Mouse (Mus musculus): ENCODE measurements around the gene St6galnac6. TPM values are rescaled to one million over a fixed set of nuclear protein-coding genes. Genes with fewer than 3 reads are reported as not detected.
A peak's percentile ranks its signal among the peaks of the same experiment; 100 is the strongest.

Gene St6galnac6
- total and polyA plus RNA-seq, 3 experiments = 12.5 to 26.5 TPM; not detected in 1

DNA sequence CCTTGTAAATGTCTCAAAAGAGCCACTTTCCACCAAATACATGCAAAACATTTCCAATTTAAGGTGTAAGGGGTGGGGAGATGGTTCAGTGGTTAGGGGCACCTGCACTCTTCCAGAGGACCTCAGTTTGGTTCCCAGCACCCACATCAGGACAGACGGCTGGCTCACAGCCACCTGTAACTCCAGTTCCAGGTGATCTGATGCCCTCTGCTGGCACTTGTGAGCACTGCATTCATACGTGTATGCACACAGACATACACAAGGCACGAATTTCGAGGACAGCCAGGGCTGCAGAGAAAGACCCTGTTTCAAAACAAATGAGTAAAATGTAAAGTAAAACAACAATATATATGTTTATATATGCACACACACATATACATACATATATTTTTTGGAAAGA is 18.1 kb downstream of the St6galnac6 start:
- H3K4me1 ChIP-seq (ENCODE audit: control insufficient read depth in 1 of 2, insufficient read depth in 2 of 2, low read length in 2 of 2) = peaks cover 2 to 17% of the 10 kb centered on the region in 2 experiments; a peak in 3 of 4 replicates
- H3K9me3 ChIP-seq (replicated peaks; ENCODE audit: insufficient read depth, low read length) = no peaks in the 10 kb centered on the region
- H3K27me3 ChIP-seq (ENCODE audit: control insufficient read depth in 1 of 2, insufficient read depth in 2 of 2, low read length in 2 of 2) = no peaks in the 10 kb centered on the region
- H3K9ac ChIP-seq (ENCODE audit: control insufficient read depth, low read depth, low read length, poor library complexity, severe bottlenecking) = no peak overlapping the region
- no peak overlapping the region for H3K27ac ChIP-seq (ENCODE audit: control insufficient read depth, low read depth, low read length)
- DNase-seq (ENCODE audit: low read depth, low spot score) = peak; percentile 56
- TF ChIP-seq RAD21 (IDR thresholded peaks at IDR 0.05; ENCODE audit: low read depth, low read length) = peak; percentile 41
- TF ChIP-seq BHLHE40 (IDR thresholded peaks at IDR 0.05; ENCODE audit: borderline replicate concordance, low read depth, low read length) = no peak
- no peak for TF ChIP-seq USF1 (IDR thresholded peaks at IDR 0.05; ENCODE audit: low read depth, low read length)
- peak; percentile 56 to 65 (median 62) for TF ChIP-seq CTCF (IDR thresholded peaks at IDR 0.05 in 2 of 3, conservative IDR thresholded peaks at IDR 0.05 in 1 of 3; ENCODE audit: control insufficient read depth in 1 of 3, insufficient read depth in 1 of 3, low read depth in 2 of 3, low read length in 3 of 3, poor library complexity in 1 of 3, severe bottlenecking in 1 of 3)
- TF ChIP-seq MXI1 (IDR thresholded peaks at IDR 0.05; ENCODE audit: low read depth, low read length) = no peak
- no peak for TF ChIP-seq ZNF384 (IDR thresholded peaks at IDR 0.05; ENCODE audit: low read depth, low read length)
- no peak for TF ChIP-seq EP300 (IDR thresholded peaks at IDR 0.05; ENCODE audit: low read depth in 1 of 2, low read length in 2 of 2)
- TF ChIP-seq NRF1 (IDR thresholded peaks at IDR 0.05; ENCODE audit: insufficient read depth, low read depth, low read length, poor library complexity, severe bottlenecking) = no peak
- TF ChIP-seq USF2 (IDR thresholded peaks at IDR 0.05; ENCODE audit: borderline replicate concordance in 1 of 2, insufficient read depth in 1 of 2, low read depth in 1 of 2, low read length in 2 of 2) = no peak
- TF ChIP-seq ZMIZ1 (IDR thresholded peaks at IDR 0.05; ENCODE audit: low read depth, low read length) = no peak
- no peak for TF ChIP-seq E2F4 (IDR thresholded peaks at IDR 0.05; ENCODE audit: borderline replicate concordance, low read depth, low read length)
- TF ChIP-seq CHD2 (IDR thresholded peaks at IDR 0.05; ENCODE audit: low read length) = no peak
- no peak for TF ChIP-seq MYC (IDR thresholded peaks at IDR 0.05; ENCODE audit: low read depth, low read length)
- no peak for TF ChIP-seq GATA1 (IDR thresholded peaks at IDR 0.05; ENCODE audit: low read depth, low read length)
- no peak for TF ChIP-seq KAT2A (conservative IDR thresholded peaks at IDR 0.05; ENCODE audit: low read depth, low read length)
- TF ChIP-seq SMC3 (IDR thresholded peaks at IDR 0.05; ENCODE audit: low read depth, low read length) = peak; percentile 45
- TF ChIP-seq GABPA (IDR thresholded peaks at IDR 0.05; ENCODE audit: low read depth, low read length) = no peak
- no peak for TF ChIP-seq SIN3A (IDR thresholded peaks at IDR 0.05; ENCODE audit: low read length)
- no peak for TF ChIP-seq MEF2A (IDR thresholded peaks at IDR 0.05; ENCODE audit: extremely low read depth, insufficient replicate concordance, low read depth, low read length, poor library complexity, severe bottlenecking)
- peaks cover 1 to 11% of the 10 kb centered on the region in 2 experiments; a peak in 2 of 4 replicates for H3K36me3 ChIP-seq (ENCODE audit: control insufficient read depth in 1 of 2, insufficient read depth in 2 of 2, low read length in 2 of 2)
- H3K79me2 ChIP-seq (ENCODE audit: control insufficient read depth, insufficient read depth, low read length, poor library complexity) = no peaks in the 10 kb centered on the region
- H3K4me3 ChIP-seq (ENCODE audit: control insufficient read depth in 1 of 2, insufficient read depth in 1 of 2, low read depth in 2 of 2, low read length in 2 of 2) = no peak overlapping the region

- no peak for DNase-seq (ENCODE audit: low read depth, low spot score)
- no peaks in the 10 kb centered on the region for H3K79me2 ChIP-seq (ENCODE audit: control insufficient read depth, insufficient read depth, low read length, poor library complexity)
- no peak overlapping the region for H3K9ac ChIP-seq (ENCODE audit: control insufficient read depth, low read depth, low read length, poor library complexity, severe bottlenecking)
- H3K27me3 ChIP-seq (ENCODE audit: control insufficient read depth in 1 of 2, insufficient read depth in 2 of 2, low read length in 2 of 2) = no peaks in the 10 kb centered on the region
- H3K9me3 ChIP-seq (replicated peaks; ENCODE audit: insufficient read depth, low read length) = no peaks in the 10 kb centered on the region
- H3K4me1 ChIP-seq (ENCODE audit: control insufficient read depth in 1 of 2, insufficient read depth in 2 of 2, low read length in 2 of 2) = peaks cover 2 to 17% of the 10 kb centered on the region in 2 experiments; a peak in 3 of 4 replicates
- TF ChIP-seq POLR2A (IDR thresholded peaks at IDR 0.05; ENCODE audit: control insufficient read depth in 1 of 2, insufficient read depth in 1 of 2, low read depth in 1 of 2, low read length in 2 of 2, poor library complexity in 1 of 2) (no peak), USF1 (IDR thresholded peaks at IDR 0.05; ENCODE audit: low read depth, low read length) (no peak), NRF1 (IDR thresholded peaks at IDR 0.05; ENCODE audit: insufficient read depth, low read depth, low read length, poor library complexity, severe bottlenecking) (no peak), KAT2A (conservative IDR thresholded peaks at IDR 0.05; ENCODE audit: low read depth, low read length) (no peak), ZMIZ1 (IDR thresholded peaks at IDR 0.05; ENCODE audit: low read depth, low read length) (no peak)
- H3K36me3 ChIP-seq (ENCODE audit: control insufficient read depth in 1 of 2, insufficient read depth in 2 of 2, low read length in 2 of 2) = peaks cover 1 to 11% of the 10 kb centered on the region in 2 experiments; a peak in 2 of 4 replicates
- no peak overlapping the region for H3K27ac ChIP-seq (ENCODE audit: control insufficient read depth, low read depth, low read length)
- H3K4me3 ChIP-seq (ENCODE audit: control insufficient read depth in 1 of 2, insufficient read depth in 1 of 2, low read depth in 2 of 2, low read length in 2 of 2) = no peak overlapping the region
These were observed 18.5 kb downstream of the St6galnac6 start for GRCm38 (mm10) chr2:32618051-32618450.

All from MEL (cell line).